Mouse (Mus musculus): ENCODE results near the gene Clybl. TPM values are rescaled to one million over a fixed set of nuclear protein-coding genes. Genes with fewer than 3 reads are reported as not detected.

The Clybl gene
- total and polyA plus RNA-seq, 3 experiments: 13.4 to 36.6 TPM; not detected in 1

DNA sequence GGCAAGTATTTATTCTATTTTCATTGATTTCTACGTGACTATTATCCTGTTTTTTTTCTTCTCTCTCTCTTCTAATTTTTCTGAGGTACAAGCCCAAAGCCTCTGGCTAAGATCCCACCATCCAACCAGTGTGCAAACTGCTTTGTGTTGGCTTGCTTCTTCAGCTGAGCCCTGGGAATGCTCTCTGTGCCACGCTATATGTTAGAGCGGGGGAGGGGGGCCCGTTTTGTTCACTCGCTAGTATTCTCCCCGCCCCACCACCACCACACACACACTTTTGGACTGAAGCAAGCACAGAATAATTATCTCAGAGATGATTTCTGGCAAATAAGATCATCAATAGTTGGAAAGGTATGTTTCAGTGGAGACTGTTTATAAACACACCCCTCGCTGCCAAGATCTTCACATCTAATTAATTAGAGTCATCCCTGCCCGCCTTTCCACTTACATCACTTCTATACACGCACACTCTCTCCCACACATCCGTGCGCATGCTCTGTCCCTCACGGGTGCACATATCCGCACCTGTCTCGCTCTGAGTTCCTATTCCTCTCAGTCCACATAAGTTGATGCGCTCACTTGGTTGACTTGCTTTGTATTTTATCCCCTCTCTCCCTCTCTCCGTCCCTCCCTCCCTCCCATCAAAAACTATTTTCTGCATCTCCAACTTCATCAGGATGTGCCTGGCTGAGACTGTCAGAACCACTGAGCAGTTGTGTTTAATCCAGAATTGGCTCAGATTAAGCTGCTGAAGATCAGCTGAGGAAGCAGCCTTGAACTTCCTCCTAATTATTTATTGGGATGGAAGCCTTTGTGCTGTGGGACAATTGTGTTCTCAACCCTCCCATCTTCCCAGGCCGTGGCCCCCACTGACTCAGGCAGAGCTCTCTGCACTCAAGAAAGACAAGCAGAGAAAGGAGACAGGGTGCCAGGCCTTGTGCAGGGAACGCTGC is 163.0 kb downstream of the Clybl start:
- no peak overlapping the region for H3K9ac ChIP-seq (ENCODE audit: control insufficient read depth, low read depth, low read length, poor library complexity, severe bottlenecking)
- H3K27me3 ChIP-seq (ENCODE audit: control insufficient read depth in 1 of 2, insufficient read depth in 2 of 2, low read length in 2 of 2): no peaks in the 10 kb centered on the region
- H3K27ac ChIP-seq (ENCODE audit: control insufficient read depth, low read depth, low read length): no peak overlapping the region
- peaks cover 2 to 6% of the 10 kb centered on the region in 2 experiments; a peak in 2 of 4 replicates for H3K4me1 ChIP-seq (ENCODE audit: control insufficient read depth in 1 of 2, insufficient read depth in 2 of 2, low read length in 2 of 2)
- H3K79me2 ChIP-seq (ENCODE audit: control insufficient read depth, insufficient read depth, low read length, poor library complexity): no peaks in the 10 kb centered on the region
- TF ChIP-seq TCF12 (IDR thresholded peaks at IDR 0.05; ENCODE audit: low read depth, low read length) (no peak), MXI1 (IDR thresholded peaks at IDR 0.05; ENCODE audit: low read depth, low read length) (no peak)
- H3K4me3 ChIP-seq (ENCODE audit: control insufficient read depth in 1 of 2, insufficient read depth in 1 of 2, low read depth in 2 of 2, low read length in 2 of 2): no peak overlapping the region
- no peak for DNase-seq (ENCODE audit: low read depth, low spot score)
- peaks cover 0 to 7% of the 10 kb centered on the region in 2 experiments; a peak in 2 of 4 replicates for H3K36me3 ChIP-seq (ENCODE audit: control insufficient read depth in 1 of 2, insufficient read depth in 2 of 2, low read length in 2 of 2)
- no peaks in the 10 kb centered on the region for H3K9me3 ChIP-seq (replicated peaks; ENCODE audit: insufficient read depth, low read length)

DNA sequence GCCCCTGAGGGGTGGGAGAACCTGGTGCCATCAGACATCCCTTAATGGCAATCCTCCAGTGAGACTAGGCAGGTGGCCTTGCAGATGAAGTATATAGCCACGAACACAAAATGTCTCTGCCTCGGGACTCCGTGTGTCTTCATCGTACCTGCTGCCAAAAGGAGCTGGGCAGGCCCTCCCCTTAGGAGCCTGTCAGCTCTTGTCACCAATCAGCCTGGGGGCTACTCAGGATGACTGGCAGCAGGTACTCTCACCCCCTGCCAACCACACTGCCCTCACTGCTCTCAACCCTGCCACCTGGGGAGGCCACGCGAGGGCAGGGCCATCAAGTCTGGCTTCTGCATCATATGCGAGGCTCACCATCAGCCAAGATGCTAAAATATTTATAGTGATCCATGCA is 166.6 kb downstream of the Clybl start:
- Histone ChIP-seq H3K9me3 (replicated peaks; ENCODE audit: insufficient read depth, low read length) (no peaks in the 10 kb centered on the region), H3K9ac (ENCODE audit: control insufficient read depth, low read depth, low read length, poor library complexity, severe bottlenecking) (no peak overlapping the region), H3K79me2 (ENCODE audit: control insufficient read depth, insufficient read depth, low read length, poor library complexity) (no peaks in the 10 kb centered on the region)

DNA sequence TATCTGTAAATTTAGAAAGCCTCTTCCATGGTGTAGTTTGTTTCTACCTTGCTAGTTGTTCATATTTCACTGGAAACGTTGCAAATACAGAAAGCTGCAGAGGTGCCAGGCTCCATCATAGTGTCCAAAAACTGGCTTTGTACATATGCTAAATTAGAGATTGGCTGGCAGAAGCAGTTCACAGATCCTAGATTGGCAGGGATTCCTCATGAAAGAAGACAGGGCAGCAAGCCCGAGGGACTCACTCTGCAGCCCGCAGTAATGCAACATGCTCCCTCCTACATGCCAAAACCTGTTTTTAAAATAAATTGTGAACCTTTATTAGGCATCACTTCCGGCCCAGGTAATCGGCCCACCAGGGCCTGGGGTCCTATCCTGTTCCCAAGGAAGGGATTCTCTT is 167.8 kb downstream of the Clybl start:
- H3K9me3 ChIP-seq (replicated peaks; ENCODE audit: insufficient read depth, low read length): no peaks in the 10 kb centered on the region
- no peak overlapping the region for H3K9ac ChIP-seq (ENCODE audit: control insufficient read depth, low read depth, low read length, poor library complexity, severe bottlenecking)
- no peaks in the 10 kb centered on the region for H3K79me2 ChIP-seq (ENCODE audit: control insufficient read depth, insufficient read depth, low read length, poor library complexity)
- TF ChIP-seq CHD1 (IDR thresholded peaks at IDR 0.05; ENCODE audit: low read depth, low read length) (no peak), TAL1 (IDR thresholded peaks at IDR 0.05; ENCODE audit: low read length) (no peak), HCFC1 (IDR thresholded peaks at IDR 0.05; ENCODE audit: low read depth, low read length) (no peak), POLR2A (IDR thresholded peaks at IDR 0.05; ENCODE audit: control insufficient read depth in 1 of 2, insufficient read depth in 1 of 2, low read depth in 1 of 2, low read length in 2 of 2, poor library complexity in 1 of 2) (no peak), MAX (IDR thresholded peaks at IDR 0.05; ENCODE audit: low read length) (no peak), MYC (IDR thresholded peaks at IDR 0.05; ENCODE audit: low read depth, low read length) (no peak), MAZ (IDR thresholded peaks at IDR 0.05; ENCODE audit: low read depth, low read length) (no peak), ZNF384 (IDR thresholded peaks at IDR 0.05; ENCODE audit: low read depth, low read length) (no peak), ZC3H11A (IDR thresholded peaks at IDR 0.05; ENCODE audit: low read depth, low read length) (no peak), TCF12 (IDR thresholded peaks at IDR 0.05; ENCODE audit: low read depth, low read length) (no peak), MYB (IDR thresholded peaks at IDR 0.05; ENCODE audit: low read depth, low read length) (no peak), USF1 (IDR thresholded peaks at IDR 0.05; ENCODE audit: low read depth, low read length) (no peak), GATA1 (IDR thresholded peaks at IDR 0.05; ENCODE audit: low read depth, low read length) (no peak), GABPA (IDR thresholded peaks at IDR 0.05; ENCODE audit: low read depth, low read length) (no peak), RAD21 (IDR thresholded peaks at IDR 0.05; ENCODE audit: low read depth, low read length) (no peak), SIN3A (IDR thresholded peaks at IDR 0.05; ENCODE audit: low read length) (no peak)
- H3K4me1 ChIP-seq (ENCODE audit: control insufficient read depth in 1 of 2, insufficient read depth in 2 of 2, low read length in 2 of 2): no peaks in the 10 kb centered on the region
- H3K36me3 ChIP-seq (ENCODE audit: control insufficient read depth in 1 of 2, insufficient read depth in 2 of 2, low read length in 2 of 2): no peaks in the 10 kb centered on the region
- H3K27ac ChIP-seq (ENCODE audit: control insufficient read depth, low read depth, low read length): no peak overlapping the region
- H3K4me3 ChIP-seq (ENCODE audit: control insufficient read depth in 1 of 2, insufficient read depth in 1 of 2, low read depth in 2 of 2, low read length in 2 of 2): no peak overlapping the region
- no peak for DNase-seq (ENCODE audit: low read depth, low spot score)
- H3K27me3 ChIP-seq (ENCODE audit: control insufficient read depth in 1 of 2, insufficient read depth in 2 of 2, low read length in 2 of 2): no peaks in the 10 kb centered on the region

More for the DNA sequence above, 166.6 kb downstream of the Clybl start:
- H3K36me3 ChIP-seq (ENCODE audit: control insufficient read depth in 1 of 2, insufficient read depth in 2 of 2, low read length in 2 of 2): peaks cover 0 to 7% of the 10 kb centered on the region in 2 experiments; a peak in 2 of 4 replicates
- H3K27ac ChIP-seq (ENCODE audit: control insufficient read depth, low read depth, low read length): no peak overlapping the region
- H3K27me3 ChIP-seq (ENCODE audit: control insufficient read depth in 1 of 2, insufficient read depth in 2 of 2, low read length in 2 of 2): no peaks in the 10 kb centered on the region
- H3K4me1 ChIP-seq (ENCODE audit: control insufficient read depth in 1 of 2, insufficient read depth in 2 of 2, low read length in 2 of 2): peaks cover under 1 to 4% of the 10 kb centered on the region in 2 experiments; a peak in 2 of 4 replicates
- H3K4me3 ChIP-seq (ENCODE audit: control insufficient read depth in 1 of 2, insufficient read depth in 1 of 2, low read depth in 2 of 2, low read length in 2 of 2): no peak overlapping the region
- TF ChIP-seq RAD21 (IDR thresholded peaks at IDR 0.05; ENCODE audit: low read depth, low read length): no peak
- TF ChIP-seq HCFC1 (IDR thresholded peaks at IDR 0.05; ENCODE audit: low read depth, low read length): no peak
- no peak for TF ChIP-seq CHD2 (IDR thresholded peaks at IDR 0.05; ENCODE audit: low read length)
- no peak for TF ChIP-seq ZC3H11A (IDR thresholded peaks at IDR 0.05; ENCODE audit: low read depth, low read length)
- no peak for TF ChIP-seq TCF12 (IDR thresholded peaks at IDR 0.05; ENCODE audit: low read depth, low read length)
- no peak for DNase-seq (ENCODE audit: low read depth, low spot score)
